Mouse (Mus musculus) thymus, postnatal 4 days (tissue): Measurements from ENCODE around the gene Zfp618.

Experiments used
- DNase-seq: peaks from one replicate; pipeline ENCODE4 v3.0.0; 2021

Gene Zfp618

GRCm38 (mm10) chr4:63165636-63166035, 200.3 kb downstream of the Zfp618 start:
- no peak for DNase-seq

- peak; percentile 54 for DNase-seq
Observed at GRCm38 (mm10) chr4:63166323-63166722, 200.9 kb downstream of the Zfp618 start.

- no peak for DNase-seq
Observed at GRCm38 (mm10) chr4:63170061-63170460, 204.7 kb downstream of the Zfp618 start.

- no peak for DNase-seq
Observed at GRCm38 (mm10) chr4:63171122-63171521, 205.7 kb downstream of the Zfp618 start.

GRCm38 (mm10) chr4:63171969-63172685, 206.8 kb downstream of the Zfp618 start, which contains the start of gene Kif12:
Gene Kif12, minus strand, starts transcription at chr4:63172131.
- DNase-seq: no peak

- peak; percentile 66 for DNase-seq
Observed at GRCm38 (mm10) chr4:63181556-63181955, 216.2 kb downstream of the Zfp618 start.

- DNase-seq: no peak
Observed at GRCm38 (mm10) chr4:63186281-63186870, 221.0 kb downstream of the Zfp618 start.
